Mouse (Mus musculus): ENCODE measurements at regions not wholly inside any gene's neighbourhood (a gene's known extent, or its start where the extent isn't known, plus 50 kb on each side); places are given as distances from the start of the nearest gene placed in this dataset.

DNA sequence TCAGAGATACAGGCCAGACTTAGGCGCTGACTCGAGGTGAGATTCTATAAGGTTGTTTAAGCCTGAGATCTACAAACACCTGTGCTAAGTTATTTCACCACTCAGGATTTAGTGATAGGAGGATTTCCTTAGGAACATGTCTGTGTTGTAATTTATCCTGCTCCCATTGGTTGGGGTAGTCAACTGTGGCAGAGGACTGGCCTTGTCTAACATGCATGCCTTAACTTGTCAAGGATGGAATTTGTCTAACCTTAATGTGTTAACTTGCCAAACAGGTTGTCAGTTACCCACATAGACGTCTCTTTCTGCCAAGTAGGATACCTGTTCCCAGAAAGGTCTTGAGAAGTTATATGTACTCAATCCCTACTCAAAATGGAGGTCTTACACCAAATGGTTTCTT, 667.3 kb upstream of the Nudt12 start:
- in situ Hi-C loops (cut with MboI, MseI) = loop anchor here (10.0 kb wide), 1 partner anchor 934 kb away; no protein-coding TSS in a partner anchor

DNA sequence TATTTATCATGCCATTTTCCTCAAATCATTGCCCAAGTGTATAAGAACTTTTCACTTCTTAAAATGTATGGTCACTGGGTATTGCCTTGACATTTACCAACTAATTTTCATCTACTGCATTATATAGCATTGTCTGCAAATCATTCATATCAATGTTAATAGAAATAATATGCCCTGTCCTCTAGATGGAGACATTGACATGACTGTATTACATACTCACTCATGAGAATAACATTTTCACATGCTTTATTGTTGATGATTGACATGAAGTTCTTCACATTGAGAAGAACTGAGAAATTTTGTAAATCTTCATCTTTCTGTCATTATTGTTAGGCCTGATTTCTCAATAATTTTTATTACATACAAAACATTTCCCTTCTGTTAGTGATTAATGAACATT, 629.4 kb upstream of the Nudt12 start:
- in situ Hi-C loops (cut with MboI, MseI) = no loop called here
